Mouse (Mus musculus): Measurements from ENCODE around the gene Lix1. TPM values are rescaled to one million over a fixed set of nuclear protein-coding genes. Genes with fewer than 3 reads are reported as not detected.

The Lix1 gene
- total RNA-seq, 2 experiments from 2014 or later, result not detected

- no peak for ATAC-seq (replicated peaks; ENCODE audit: low FRiP score, low TSS enrichment, poor library complexity, severe bottlenecking)
Observed at GRCm38 (mm10) chr17:17408720-17409478, 6.4 kb downstream of the Lix1 start.

- no peak for ATAC-seq (replicated peaks; ENCODE audit: low FRiP score, low TSS enrichment, poor library complexity, severe bottlenecking)
Observed at GRCm38 (mm10) chr17:17409601-17410000, 7.1 kb downstream of the Lix1 start.

GRCm38 (mm10) chr17:17411443-17411842 is 9.0 kb downstream of the Lix1 start:
- no peak for ATAC-seq (replicated peaks; ENCODE audit: low FRiP score, low TSS enrichment, poor library complexity, severe bottlenecking)

DNA sequence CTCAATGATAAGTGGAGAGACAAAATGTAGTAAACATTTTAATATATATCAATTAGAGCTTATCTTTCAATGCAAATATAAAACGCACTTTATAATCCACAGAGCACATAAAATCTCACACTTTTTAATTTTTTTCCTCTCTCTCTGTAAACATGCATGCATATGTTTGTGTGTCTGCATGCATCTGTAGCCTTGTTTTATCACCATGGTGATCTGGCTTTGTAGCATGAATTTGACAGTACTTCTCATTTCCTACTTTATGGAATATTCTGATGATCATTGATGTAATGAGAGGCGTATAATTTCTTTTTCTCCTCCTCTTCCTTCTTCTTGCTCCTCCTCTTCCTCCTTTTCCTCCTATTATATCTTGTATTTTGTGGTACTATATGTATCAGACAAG is 9.7 kb downstream of the Lix1 start:
- ATAC-seq (replicated peaks; ENCODE audit: low FRiP score, low TSS enrichment, poor library complexity, severe bottlenecking), result no peak

DNA sequence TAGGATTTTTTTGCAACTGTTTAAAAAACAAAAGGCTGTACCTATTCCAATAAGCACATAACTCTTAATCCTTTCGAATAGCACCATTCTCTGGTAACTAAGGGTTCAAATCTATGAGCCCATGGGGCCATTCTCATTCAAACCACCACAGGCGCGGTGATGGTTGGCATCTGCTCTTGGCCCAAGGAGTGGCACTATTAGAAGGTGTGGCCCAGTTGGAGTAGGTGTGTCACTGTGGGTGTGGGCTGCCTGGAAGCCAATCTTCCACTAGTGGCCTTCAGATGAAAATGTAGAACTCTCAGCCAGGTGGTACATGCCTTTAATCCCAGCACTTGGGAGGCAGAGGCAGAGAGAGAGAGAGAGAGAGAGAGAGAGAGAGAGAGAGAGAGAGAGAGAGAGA is 11.7 kb downstream of the Lix1 start:
- no peak for ATAC-seq (replicated peaks; ENCODE audit: low FRiP score, low TSS enrichment, poor library complexity, severe bottlenecking)

- no peak for ATAC-seq (replicated peaks; ENCODE audit: low FRiP score, low TSS enrichment, poor library complexity, severe bottlenecking)
Observed at GRCm38 (mm10) chr17:17424609-17425307, 22.3 kb downstream of the Lix1 start.

DNA sequence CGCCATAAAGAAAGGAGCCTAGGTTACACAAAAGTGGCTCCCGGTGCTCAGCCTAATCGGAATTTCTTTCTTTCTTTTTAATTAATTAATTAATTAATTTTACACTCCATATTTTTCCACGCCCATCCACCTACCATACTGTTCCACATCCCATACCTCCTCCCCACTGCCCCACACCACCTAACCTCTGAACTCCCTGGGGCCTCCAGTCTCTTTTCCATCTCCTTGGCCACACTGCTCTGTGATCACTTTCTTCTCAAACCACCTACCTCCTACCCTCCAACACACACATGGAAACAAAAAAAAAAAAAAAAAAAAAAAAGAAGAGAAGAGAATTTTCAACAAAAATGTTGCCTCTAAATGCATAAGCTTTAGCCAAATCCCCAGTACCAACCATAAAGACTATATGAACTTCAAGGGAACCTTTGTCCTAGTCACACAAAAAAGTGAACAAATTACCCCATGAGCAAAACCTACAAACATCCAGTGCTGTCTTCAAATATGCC is 22.9 kb downstream of the Lix1 start:
- no peak for ATAC-seq (replicated peaks; ENCODE audit: low FRiP score, low TSS enrichment, poor library complexity, severe bottlenecking)

- ATAC-seq (replicated peaks; ENCODE audit: low FRiP score, low TSS enrichment, poor library complexity, severe bottlenecking), result no peak
Observed at GRCm38 (mm10) chr17:17425906-17426305, 23.4 kb downstream of the Lix1 start.

DNA sequence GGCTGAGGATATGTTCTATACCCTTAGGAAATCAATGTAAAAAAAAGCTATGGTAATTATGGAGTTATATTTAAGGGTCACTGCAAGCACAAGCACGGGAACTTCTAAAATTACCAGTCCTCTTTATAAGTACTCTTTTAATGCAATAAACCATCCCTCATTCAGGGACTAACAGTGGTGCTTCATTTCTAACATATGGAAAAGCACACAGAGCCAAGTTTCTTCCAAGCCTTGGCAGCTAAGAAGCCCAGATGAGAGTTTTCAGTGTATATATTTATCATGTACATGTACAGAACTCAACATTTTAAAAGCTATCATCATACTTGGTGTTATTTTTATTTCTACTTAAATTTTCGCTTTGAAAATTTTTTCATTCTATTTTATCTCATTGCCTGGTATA is 26.4 kb downstream of the Lix1 start:
- ATAC-seq (replicated peaks; ENCODE audit: low FRiP score, low TSS enrichment, poor library complexity, severe bottlenecking), result no peak

DNA sequence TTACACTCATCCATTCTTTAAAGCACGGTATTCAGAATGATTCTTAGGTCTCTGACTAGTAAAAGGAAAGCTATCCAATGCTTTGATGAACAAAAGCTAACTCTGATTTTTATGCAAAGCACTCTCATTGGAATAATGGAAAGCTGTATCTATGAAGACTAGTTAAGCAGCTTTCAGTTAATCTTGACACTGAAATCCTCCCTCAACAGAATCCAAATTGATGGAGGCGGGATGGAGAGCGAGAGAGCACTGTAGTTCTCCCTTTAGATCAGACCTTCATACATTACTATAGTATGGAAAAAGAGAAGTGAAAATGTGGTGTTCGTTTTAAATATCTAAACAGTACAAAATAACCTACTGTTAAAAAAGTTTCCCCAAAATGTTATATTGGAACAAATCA is 31.2 kb downstream of the Lix1 start:
- ATAC-seq (replicated peaks; ENCODE audit: low FRiP score, low TSS enrichment, poor library complexity, severe bottlenecking), result no peak

DNA sequence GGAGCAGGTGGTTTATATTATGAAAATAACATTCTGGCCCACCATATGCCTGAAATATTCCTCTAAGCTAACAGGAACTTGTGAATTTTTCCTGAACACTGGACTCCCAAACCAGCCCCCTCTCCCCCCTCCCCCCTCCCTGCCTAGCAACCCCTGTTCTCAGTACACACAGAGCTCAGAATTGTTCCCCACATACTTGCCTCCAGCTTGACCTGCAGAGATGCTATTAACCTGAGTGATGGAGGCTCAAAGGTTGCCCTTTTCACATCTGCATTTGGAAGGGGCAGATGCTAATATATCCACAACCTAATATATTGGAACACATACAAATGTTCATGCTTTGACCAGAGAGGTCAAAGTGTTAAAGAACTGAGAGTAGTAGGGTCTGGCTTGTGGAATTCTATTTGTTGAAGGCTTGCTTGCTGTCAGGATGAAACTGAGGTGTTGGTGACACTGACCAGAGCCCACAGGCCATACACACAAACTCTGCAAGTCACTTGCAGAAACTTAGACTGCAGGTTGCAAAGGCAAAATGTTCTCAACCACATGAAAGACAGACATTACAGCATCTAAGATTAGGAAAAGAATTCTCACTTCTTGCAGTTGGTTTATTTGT is 36.2 kb downstream of the Lix1 start:
- no peak for ATAC-seq (replicated peaks; ENCODE audit: low FRiP score, low TSS enrichment, poor library complexity, severe bottlenecking)

DNA sequence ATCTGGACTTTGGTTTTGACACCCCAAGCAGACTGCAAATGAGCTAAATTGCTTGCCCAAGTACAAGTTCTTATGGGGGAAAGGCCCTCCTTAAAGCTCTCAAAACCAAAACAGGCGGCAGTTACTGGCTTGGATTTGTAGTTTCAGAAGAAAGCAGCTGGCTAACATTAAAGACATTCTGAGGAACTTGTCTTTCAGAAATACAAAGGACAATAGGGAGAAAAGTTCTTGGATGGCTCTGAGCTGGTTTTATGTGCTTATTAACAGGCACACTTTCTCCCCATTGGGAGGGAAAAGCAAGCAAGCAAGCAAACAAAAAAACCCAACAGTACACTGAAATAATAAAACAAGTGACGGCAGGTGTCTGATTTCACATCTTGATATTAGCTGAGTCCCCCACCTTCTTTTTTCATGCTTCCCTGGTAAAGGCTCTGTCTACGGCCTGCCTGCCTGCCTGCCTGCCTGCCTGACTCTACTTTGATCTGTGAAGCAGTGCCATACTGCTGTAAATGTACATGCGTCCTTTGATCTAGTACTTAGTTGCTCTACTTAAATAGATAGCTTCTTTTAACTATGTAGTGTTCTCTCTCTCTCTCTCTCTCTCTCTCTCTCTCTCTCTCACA is 39.5 kb downstream of the Lix1 start:
- no peak for ATAC-seq (replicated peaks; ENCODE audit: low FRiP score, low TSS enrichment, poor library complexity, severe bottlenecking)

DNA sequence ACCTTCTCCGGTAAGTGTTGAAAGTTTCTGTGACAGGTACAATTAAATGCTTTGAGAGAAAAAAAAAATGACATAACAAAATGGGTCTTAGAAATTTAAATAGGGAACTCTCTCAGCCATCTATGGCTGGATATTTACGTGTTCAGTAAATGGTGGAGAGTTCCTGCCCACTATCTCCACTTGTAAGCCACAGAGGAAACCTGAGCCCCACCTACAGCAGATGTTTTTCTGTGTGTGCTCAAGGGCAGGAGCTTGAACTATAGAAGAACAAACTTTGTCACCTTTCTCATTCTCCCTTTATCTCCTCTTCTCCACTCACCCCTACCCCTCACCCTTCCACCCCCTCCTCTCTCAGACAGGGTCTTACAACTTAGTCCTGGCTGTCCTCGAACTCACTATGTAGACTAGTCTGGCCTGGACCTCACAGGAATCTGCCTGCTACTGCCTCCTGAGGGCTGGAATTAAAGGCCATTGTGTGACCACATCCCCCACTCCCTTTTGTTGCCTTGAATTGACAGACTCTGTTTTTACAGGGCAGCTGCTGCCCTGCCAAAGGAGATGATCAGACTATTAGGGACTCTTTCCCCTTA is 41.9 kb downstream of the Lix1 start:
- no peak for ATAC-seq (replicated peaks; ENCODE audit: low FRiP score, low TSS enrichment, poor library complexity, severe bottlenecking)

DNA sequence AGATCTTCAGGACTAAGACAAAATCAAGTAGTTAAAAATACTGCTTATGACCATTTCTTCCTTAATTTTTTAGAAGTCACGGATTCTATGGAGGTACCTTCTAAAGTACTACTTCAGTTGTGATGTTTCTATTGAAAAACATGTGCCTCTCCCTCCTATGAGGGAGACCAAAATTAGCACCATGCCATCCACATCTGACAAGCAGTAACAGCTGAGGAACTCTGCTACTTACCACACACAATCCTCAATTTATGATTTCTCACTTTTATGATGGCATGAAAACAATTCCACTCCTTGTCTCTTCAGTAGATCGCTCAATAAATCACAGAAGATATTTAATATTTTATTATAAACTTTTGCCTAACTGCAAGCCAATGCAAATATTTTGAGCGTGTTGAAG is 44.2 kb downstream of the Lix1 start:
- no peak for ATAC-seq (replicated peaks; ENCODE audit: low FRiP score, low TSS enrichment, poor library complexity, severe bottlenecking)

- no peak for ATAC-seq (replicated peaks; ENCODE audit: low FRiP score, low TSS enrichment, poor library complexity, severe bottlenecking)
Observed at GRCm38 (mm10) chr17:17447821-17448220, 45.3 kb downstream of the Lix1 start.

DNA sequence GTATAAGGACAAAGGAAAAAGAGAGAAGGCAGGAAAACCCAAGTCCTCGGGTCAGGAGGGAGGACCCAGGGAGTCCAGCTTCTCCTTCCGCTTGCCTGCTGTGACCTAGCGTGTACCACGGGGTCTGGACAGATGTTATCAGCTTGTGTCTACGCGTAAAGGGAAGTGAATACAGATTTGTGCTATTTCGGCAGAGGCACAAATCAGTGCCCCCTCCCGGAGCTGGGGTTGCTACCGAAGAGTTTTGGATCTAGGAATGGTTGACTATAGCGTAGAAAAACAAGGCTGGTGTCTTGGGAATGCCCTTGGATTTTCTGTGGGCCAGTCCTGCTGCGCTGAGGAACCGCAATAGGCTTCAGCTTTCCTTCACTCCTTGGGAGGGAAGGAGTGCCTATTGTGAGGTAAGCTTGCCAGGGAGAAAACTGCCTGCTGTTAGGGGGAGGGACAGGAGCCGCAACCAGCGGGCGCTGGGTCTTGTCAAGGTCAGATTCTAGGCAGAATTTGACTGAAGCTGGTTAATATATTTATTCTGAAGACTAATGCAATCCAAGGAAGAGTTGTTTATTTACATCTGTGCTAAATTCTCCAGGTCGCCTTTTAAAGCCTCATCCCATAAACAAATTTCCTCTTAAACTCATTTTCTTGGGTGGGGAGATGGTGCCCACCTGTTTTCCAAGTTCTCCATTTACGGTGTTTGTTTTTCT is 46.4 kb downstream of the Lix1 start:
- ATAC-seq (replicated peaks; ENCODE audit: low FRiP score, low TSS enrichment, poor library complexity, severe bottlenecking), result no peak

DNA sequence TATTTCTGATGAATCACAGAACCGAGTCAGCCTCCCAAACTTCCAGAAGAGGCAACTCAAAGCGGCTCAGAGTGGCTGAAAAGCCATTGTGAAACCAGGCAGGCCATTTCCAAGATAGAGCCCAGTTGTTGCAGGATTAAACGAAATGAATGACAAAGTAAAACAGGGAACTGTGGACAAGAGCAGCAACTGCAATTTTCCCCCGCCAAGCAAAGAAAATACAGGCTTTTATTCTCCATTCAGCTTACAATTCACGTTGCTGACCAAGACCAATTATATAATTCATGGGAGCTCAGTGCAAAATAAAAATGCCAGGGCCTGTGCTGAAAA is 46.9 kb downstream of the Lix1 start:
- no peak for ATAC-seq (replicated peaks; ENCODE audit: low FRiP score, low TSS enrichment, poor library complexity, severe bottlenecking)

- no peak for ATAC-seq (replicated peaks; ENCODE audit: low FRiP score, low TSS enrichment, poor library complexity, severe bottlenecking)
Observed at GRCm38 (mm10) chr17:17451102-17451501, 48.6 kb downstream of the Lix1 start.

GRCm38 (mm10) chr17:17452617-17453016 is 50.1 kb downstream of the Lix1 start:
- no peak for ATAC-seq (replicated peaks; ENCODE audit: low FRiP score, low TSS enrichment, poor library complexity, severe bottlenecking)
